Mouse (Mus musculus): ENCODE results near the gene Sema4c. TPM values are rescaled to one million over a fixed set of nuclear protein-coding genes. Genes with fewer than 3 reads are reported as not detected.

Gene Sema4c
- polyA plus RNA-seq, 1 experiment from 2014 or later = 3.9 TPM

- Histone ChIP-seq H3K9ac (ENCODE audit: low read depth, low read length) (no peak overlapping the region), H3K9me3 (ENCODE audit: control insufficient read depth) (no peaks in the 10 kb centered on the region), H3K36me3 (ENCODE audit: control insufficient read depth, insufficient read depth) (peaks cover 28% of the 10 kb centered on the region), H3K4me1 (replicated peaks; ENCODE audit: control insufficient read depth, insufficient read depth, low read length) (no peaks in the 10 kb centered on the region; the same call in 1 of the 2 replicates), H3K4me3 (ENCODE audit: low read depth, low read length) (no peak overlapping the region), H3K27ac (ENCODE audit: low read depth, low read length) (no peak overlapping the region), H3K4me2 (replicated peaks; ENCODE audit: low read depth) (no peak overlapping the region), H3K27me3 (replicated peaks; ENCODE audit: control insufficient read depth, insufficient read depth, low read length) (no peaks in the 10 kb centered on the region)
- no peak for TF ChIP-seq CTCF (IDR thresholded peaks at IDR 0.05; ENCODE audit: low read depth)
- no peak for ATAC-seq
- WGBS = 94% methylated on average over 4 of the region's 4 CpGs
Measured at GRCm38 (mm10) chr1:36529875-36530274, 28.3 kb downstream of the Sema4c start.

GRCm38 (mm10) chr1:36529274-36529673, 28.9 kb downstream of the Sema4c start:
- no peak for ATAC-seq
- H3K4me2 ChIP-seq (replicated peaks; ENCODE audit: low read depth) = no peak overlapping the region
- no peaks in the 10 kb centered on the region for H3K9me3 ChIP-seq (ENCODE audit: control insufficient read depth)
- peaks cover 34% of the 10 kb centered on the region for H3K36me3 ChIP-seq (ENCODE audit: control insufficient read depth, insufficient read depth)
- no peak overlapping the region for H3K4me3 ChIP-seq (ENCODE audit: low read depth, low read length)
- H3K27me3 ChIP-seq (replicated peaks; ENCODE audit: control insufficient read depth, insufficient read depth, low read length) = no peaks in the 10 kb centered on the region
- no peaks in the 10 kb centered on the region; the same call in 1 of the 2 replicates for H3K4me1 ChIP-seq (replicated peaks; ENCODE audit: control insufficient read depth, insufficient read depth, low read length)
- H3K9ac ChIP-seq (ENCODE audit: low read depth, low read length) = no peak overlapping the region
- H3K27ac ChIP-seq (ENCODE audit: low read depth, low read length) = no peak overlapping the region
- 85% methylated on average over 4 of the region's 4 CpGs for WGBS
- TF ChIP-seq CTCF (IDR thresholded peaks at IDR 0.05; ENCODE audit: low read depth) = no peak

- no peaks in the 10 kb centered on the region for H3K9me3 ChIP-seq (ENCODE audit: control insufficient read depth)
- ATAC-seq = no peak
- no peak for TF ChIP-seq CTCF (IDR thresholded peaks at IDR 0.05; ENCODE audit: low read depth)
- no peak overlapping the region for H3K4me2 ChIP-seq (replicated peaks; ENCODE audit: low read depth)
- WGBS = 12% methylated on average over 1 of the region's 1 CpGs
- no peaks in the 10 kb centered on the region for H3K4me1 ChIP-seq (replicated peaks; ENCODE audit: control insufficient read depth, insufficient read depth, low read length)
- no peaks in the 10 kb centered on the region for H3K27me3 ChIP-seq (replicated peaks; ENCODE audit: control insufficient read depth, insufficient read depth, low read length)
- no peak overlapping the region for H3K27ac ChIP-seq (ENCODE audit: low read depth, low read length)
- H3K9ac ChIP-seq (ENCODE audit: low read depth, low read length) = no peak overlapping the region
- no peak overlapping the region for H3K4me3 ChIP-seq (ENCODE audit: low read depth, low read length)
- H3K36me3 ChIP-seq (ENCODE audit: control insufficient read depth, insufficient read depth) = peaks cover 43% of the 10 kb centered on the region
Measured at GRCm38 (mm10) chr1:36528351-36528750, 29.8 kb downstream of the Sema4c start.

- H3K4me2 ChIP-seq (replicated peaks; ENCODE audit: low read depth) = no peak overlapping the region
- no peak overlapping the region for H3K4me3 ChIP-seq (ENCODE audit: low read depth, low read length)
- 86% methylated on average over 10 of the region's 10 CpGs for WGBS
- no peaks in the 10 kb centered on the region for H3K27me3 ChIP-seq (replicated peaks; ENCODE audit: control insufficient read depth, insufficient read depth, low read length)
- TF ChIP-seq CTCF (IDR thresholded peaks at IDR 0.05; ENCODE audit: low read depth) = no peak
- peaks cover 54% of the 10 kb centered on the region for H3K36me3 ChIP-seq (ENCODE audit: control insufficient read depth, insufficient read depth)
- H3K27ac ChIP-seq (ENCODE audit: low read depth, low read length) = no peak overlapping the region
- no peak overlapping the region for H3K9ac ChIP-seq (ENCODE audit: low read depth, low read length)
- ATAC-seq = no peak
- no peaks in the 10 kb centered on the region for H3K9me3 ChIP-seq (ENCODE audit: control insufficient read depth)
- no peaks in the 10 kb centered on the region for H3K4me1 ChIP-seq (replicated peaks; ENCODE audit: control insufficient read depth, insufficient read depth, low read length)
Measured at GRCm38 (mm10) chr1:36526903-36527302, 31.2 kb downstream of the Sema4c start.

GRCm38 (mm10) chr1:36525774-36526173, 32.4 kb downstream of the Sema4c start:
- Histone ChIP-seq H3K4me1 (replicated peaks; ENCODE audit: control insufficient read depth, insufficient read depth, low read length) (no peaks in the 10 kb centered on the region), H3K4me3 (ENCODE audit: low read depth, low read length) (no peak overlapping the region), H3K9ac (ENCODE audit: low read depth, low read length) (no peak overlapping the region), H3K27me3 (replicated peaks; ENCODE audit: control insufficient read depth, insufficient read depth, low read length) (no peaks in the 10 kb centered on the region), H3K4me2 (replicated peaks; ENCODE audit: low read depth) (no peak overlapping the region), H3K9me3 (ENCODE audit: control insufficient read depth) (no peaks in the 10 kb centered on the region), H3K36me3 (ENCODE audit: control insufficient read depth, insufficient read depth) (peaks cover 57% of the 10 kb centered on the region), H3K27ac (ENCODE audit: low read depth, low read length) (no peak overlapping the region)
- no peak for ATAC-seq
- 83% methylated on average over 12 of the region's 12 CpGs for WGBS
- no peak for TF ChIP-seq CTCF (IDR thresholded peaks at IDR 0.05; ENCODE audit: low read depth)

- no peaks in the 10 kb centered on the region for H3K4me1 ChIP-seq (replicated peaks; ENCODE audit: control insufficient read depth, insufficient read depth, low read length)
- TF ChIP-seq CTCF (IDR thresholded peaks at IDR 0.05; ENCODE audit: low read depth) = no peak
- no peaks in the 10 kb centered on the region for H3K9me3 ChIP-seq (ENCODE audit: control insufficient read depth)
- peaks cover 69% of the 10 kb centered on the region for H3K36me3 ChIP-seq (ENCODE audit: control insufficient read depth, insufficient read depth)
- no peak overlapping the region for H3K4me3 ChIP-seq (ENCODE audit: low read depth, low read length)
- H3K27me3 ChIP-seq (replicated peaks; ENCODE audit: control insufficient read depth, insufficient read depth, low read length) = no peaks in the 10 kb centered on the region
- WGBS = 54% methylated on average over 5 of the region's 5 CpGs
- no peak overlapping the region for H3K27ac ChIP-seq (ENCODE audit: low read depth, low read length)
- H3K9ac ChIP-seq (ENCODE audit: low read depth, low read length) = no peak overlapping the region
- no peak for ATAC-seq
- no peak overlapping the region for H3K4me2 ChIP-seq (replicated peaks; ENCODE audit: low read depth)
Measured at GRCm38 (mm10) chr1:36524058-36524457, 34.1 kb downstream of the Sema4c start.

Data from intestine, postnatal 0 days (tissue).